Mouse (Mus musculus) embryonic facial prominence, embryonic 15.5 days (tissue): ENCODE data around the gene Glud1. TPM values are rescaled to one million over a fixed set of nuclear protein-coding genes. Genes with fewer than 3 reads are reported as not detected.

ENCODE experiments used
- ATAC-seq: fragments of 200-750 bp; cut with Nextera tagmentation; 2 replicates; pipeline ENCODE4 v1.8.0; 2017; ENCODE audit warnings: low read depth, moderate TSS enrichment; ENCODE audit not compliant: insufficient number of reproducible peaks, low FRiP score, low TSS enrichment
- H3K27ac ChIP-seq: fragments of 300-500 bp; sonication (generic); replicated peaks from 2 replicates; pipeline ENCODE4 v1.5.1; 2015; ENCODE audit warnings: mild to moderate bottlenecking, inconsistent platforms
- H3K27me3 ChIP-seq: fragments of 300-500 bp; sonication (generic); 2 replicates; pipeline ENCODE4 v1.6.1; 2015; ENCODE audit warnings: inconsistent platforms
- H3K36me3 ChIP-seq: fragments of 300-500 bp; sonication (generic); 2 replicates; pipeline ENCODE4 v1.6.1; 2015; ENCODE audit warnings: mild to moderate bottlenecking, inconsistent platforms
- H3K4me1 ChIP-seq: fragments of 300-500 bp; sonication (generic); 2 replicates; pipeline ENCODE4 v1.6.1; 2015; ENCODE audit warnings: inconsistent platforms
- H3K4me2 ChIP-seq: fragments of 300-500 bp; sonication (generic); replicated peaks from 2 replicates; pipeline ENCODE4 v1.6.1; 2015; ENCODE audit warnings: mild to moderate bottlenecking, inconsistent platforms
- H3K4me3 ChIP-seq: fragments of 300-500 bp; sonication (generic); replicated peaks from 2 replicates; pipeline ENCODE4 v1.5.1; 2015; ENCODE audit warnings: mild to moderate bottlenecking, inconsistent platforms
- H3K9ac ChIP-seq: fragments of 300-500 bp; sonication (generic); 2 replicates; pipeline ENCODE4 v1.6.1; 2015; ENCODE audit warnings: inconsistent platforms
- H3K9me3 ChIP-seq: fragments of 300-500 bp; sonication (generic); replicated peaks from 2 replicates; pipeline ENCODE4 v1.6.1; 2016; ENCODE audit warnings: inconsistent platforms
- WGBS: fragments of 180-500 bp; shearing (Covaris S2); methylation state at CpG from one replicate; pipeline ENCODE4 v1.1.7; 2015; 5-methylcytosine and 5-hydroxymethylcytosine counted together
- polyA plus RNA-seq: library from polyadenylated mRNA; unstranded; fragments of >200 nt; fragmentation: Nextera tagmentation; extraction: Ambion mirVana; gene quantifications from 2 replicates; pipeline ENCODE4 v1.2.1, GENCODE M21; 2015

Gene Glud1
- polyA plus RNA-seq, 1 experiment from 2014 or later: 73.8 TPM

DNA sequence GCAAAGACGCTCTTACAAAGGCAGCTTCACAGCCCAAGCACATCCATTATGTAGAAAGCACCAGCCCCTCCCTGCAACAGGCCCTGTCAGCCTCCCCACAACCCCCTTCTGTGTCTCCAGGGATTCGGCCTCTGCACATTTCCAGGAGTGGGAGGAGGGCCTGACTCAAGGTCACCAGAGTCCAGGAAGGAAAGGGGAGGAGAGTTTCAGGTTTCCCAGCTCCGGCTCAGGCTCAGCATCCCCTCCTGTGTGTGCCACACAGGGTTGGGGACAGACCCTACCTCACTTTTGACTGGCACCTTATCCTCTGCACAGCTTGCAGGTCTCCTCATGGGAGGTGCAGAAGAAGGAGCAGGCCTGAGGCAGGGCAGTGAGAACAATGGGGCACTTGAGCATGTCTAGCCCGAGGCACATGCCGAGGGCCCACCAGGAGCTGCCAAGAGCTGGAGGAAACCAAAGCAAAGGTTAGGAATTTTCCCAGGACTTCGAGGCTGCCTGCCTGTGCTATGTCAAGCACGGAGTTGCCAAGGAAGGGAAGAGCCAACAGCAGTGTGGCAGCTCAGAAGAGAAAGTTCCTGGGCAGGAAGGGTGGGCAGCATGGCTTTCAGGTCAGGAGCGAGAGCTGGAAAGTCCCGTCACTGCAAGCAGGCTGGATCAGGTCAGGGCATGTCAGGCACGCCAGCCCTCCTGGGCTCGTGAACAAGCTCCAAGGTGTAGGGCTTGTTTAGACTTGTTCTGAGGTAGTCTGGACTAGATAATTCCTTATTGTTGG, 68.2 kb downstream of the Glud1 start:
- peaks cover 27% of the 10 kb centered on the region for H3K4me1 ChIP-seq
- peak overlapping the region; percentile 68 for H3K27ac ChIP-seq
- peak; percentile 22; the same call in 1 of the 2 replicates for ATAC-seq
- H3K9ac ChIP-seq: no peak overlapping the region
- H3K9me3 ChIP-seq: no peaks in the 10 kb centered on the region
- WGBS: 26% methylated on average over 11 of the region's 11 CpGs
- H3K4me3 ChIP-seq: no peak overlapping the region
- H3K36me3 ChIP-seq: no peaks in the 10 kb centered on the region
- H3K27me3 ChIP-seq: no peaks in the 10 kb centered on the region
- H3K4me2 ChIP-seq: no peak overlapping the region

DNA sequence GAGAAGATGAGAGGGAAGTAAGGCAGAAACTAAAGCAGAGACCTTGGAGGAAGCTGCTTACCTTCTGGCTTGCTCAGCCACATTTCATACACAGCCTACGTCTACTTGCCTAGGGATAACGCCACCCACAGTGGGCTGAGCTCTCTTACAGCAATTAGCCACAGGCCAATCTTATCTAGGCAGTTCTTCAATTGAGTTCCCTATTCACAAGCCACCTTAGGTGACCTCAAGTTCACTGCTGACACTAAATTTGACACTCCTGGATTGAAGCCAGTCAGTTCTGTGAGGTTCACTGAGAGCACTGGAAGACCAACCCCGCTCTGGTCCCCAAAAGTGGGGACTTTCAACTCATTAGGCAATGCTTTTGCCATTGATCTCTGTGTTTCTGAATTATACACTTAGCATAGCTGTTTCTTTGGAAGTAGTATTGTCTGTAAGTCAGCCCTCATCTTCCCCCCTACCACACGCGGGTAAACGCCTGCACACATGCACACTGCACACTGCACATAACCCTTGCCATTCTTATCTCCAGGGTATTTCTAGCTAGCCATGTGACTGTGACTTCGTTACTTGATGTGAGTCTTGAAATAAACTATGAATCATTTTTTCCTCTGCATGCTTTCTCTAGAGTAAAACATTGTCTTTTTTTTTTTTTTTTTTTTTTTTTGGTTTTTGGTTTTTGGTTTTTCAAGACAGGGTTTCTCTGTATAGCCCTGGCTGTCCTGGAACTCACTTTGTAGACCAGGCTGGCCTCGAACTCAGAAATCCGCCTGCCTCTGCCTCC, 72.6 kb downstream of the Glud1 start:
- Histone ChIP-seq H3K9ac (no peak overlapping the region), H3K4me1 (peaks cover 11% of the 10 kb centered on the region), H3K27me3 (no peaks in the 10 kb centered on the region), H3K4me2 (no peak overlapping the region), H3K4me3 (no peak overlapping the region), H3K36me3 (no peaks in the 10 kb centered on the region), H3K9me3 (no peaks in the 10 kb centered on the region), H3K27ac (no peak overlapping the region)
- WGBS: 89% methylated on average over 9 of the region's 9 CpGs
- ATAC-seq: no peak

DNA sequence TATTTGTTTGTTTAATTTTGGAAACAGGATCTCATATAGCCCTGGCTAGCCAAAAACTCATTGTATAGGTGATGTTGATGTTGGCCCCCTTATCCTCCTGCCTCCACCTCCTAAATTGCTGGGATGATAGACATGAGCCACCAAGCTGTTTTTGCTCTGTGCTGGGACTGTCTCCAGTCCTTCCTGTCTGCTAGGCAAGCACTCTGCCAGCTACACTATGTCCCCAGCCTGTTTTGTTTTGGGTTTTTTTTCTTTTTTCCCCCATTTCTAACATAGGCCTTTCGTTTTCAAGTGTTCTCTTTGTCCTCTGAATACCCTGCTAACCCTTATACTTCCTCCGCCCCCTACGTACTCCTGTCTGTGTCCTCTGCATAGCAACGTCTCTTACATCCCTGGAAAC, 82.8 kb downstream of the Glud1 start:
- Histone ChIP-seq H3K9ac (no peak overlapping the region), H3K4me3 (no peak overlapping the region), H3K4me2 (no peak overlapping the region), H3K9me3 (no peaks in the 10 kb centered on the region), H3K27me3 (no peaks in the 10 kb centered on the region), H3K4me1 (no peaks in the 10 kb centered on the region), H3K36me3 (peaks cover 5% of the 10 kb centered on the region; the same call in 1 of the 2 replicates), H3K27ac (no peak overlapping the region)
- 64% methylated on average over 4 of the region's 4 CpGs for WGBS
- ATAC-seq: no peak

Other genes with a start within 250 kb of the Glud1 start
- gene Anxa8, start 224.7 kb upstream of the Glud1 start, polyA plus RNA-seq: 80.4 and 86.4 TPM in 2 replicates
- gene A630023A22Rik, start 208.0 kb upstream of the Glud1 start, polyA plus RNA-seq: 0.41 TPM in 1 of 2 replicates, not detected in the other
- gene Npy4r, start 158.2 kb upstream of the Glud1 start, polyA plus RNA-seq: 0.22 and 0.35 TPM in 2 replicates
- gene Gprin2, start 109.1 kb upstream of the Glud1 start, polyA plus RNA-seq: 1.8 and 2.0 TPM in 2 replicates
- gene Syt15, start 91.1 kb upstream of the Glud1 start, polyA plus RNA-seq: 1.2 TPM in 2 replicates
- 12.2 and 13.1 TPM in 2 replicates for gene Shld2, start 234 bp upstream of the Glud1 start, polyA plus RNA-seq
- 154 and 196 TPM in 2 replicates for gene Fam25c, start 44.7 kb downstream of the Glud1 start, polyA plus RNA-seq
- 3.4 and 6.3 TPM in 2 replicates for gene Sncg, start 64.1 kb downstream of the Glud1 start, polyA plus RNA-seq
- 8.4 and 8.8 TPM in 2 replicates for gene Mmrn2, start 64.7 kb downstream of the Glud1 start, polyA plus RNA-seq
- gene Bmpr1a, start 192.6 kb downstream of the Glud1 start, polyA plus RNA-seq: 51.0 and 54.2 TPM in 2 replicates
- gene 9230112D13Rik, start 212.1 kb downstream of the Glud1 start, polyA plus RNA-seq: not detected in 2 replicates